Mouse (Mus musculus) cerebellum, adult 11 months (tissue): ENCODE measurements at regions not wholly inside any gene's neighbourhood (a gene's known extent, or its start where the extent isn't known, plus 50 kb on each side); places are given as distances from the start of the nearest gene placed in this dataset.

Experiments used
- DNase-seq: peaks from one replicate; pipeline ENCODE4 v3.0.0; 2022

- DNase-seq, result no peak
These were observed 56.8 kb downstream of the Fam110c start for GRCm38 (mm10) chr12:31130434-31130833.

GRCm38 (mm10) chr12:31134465-31134992, 60.9 kb downstream of the Fam110c start:
- DNase-seq, result no peak

- DNase-seq, result no peak
These were observed 62.7 kb downstream of the Fam110c start for GRCm38 (mm10) chr12:31136364-31136763.

GRCm38 (mm10) chr12:31136911-31137310, 63.2 kb downstream of the Fam110c start:
- no peak for DNase-seq

- DNase-seq, result no peak
These were observed 63.8 kb downstream of the Fam110c start for GRCm38 (mm10) chr12:31137431-31137830.

GRCm38 (mm10) chr12:31139853-31140252, 66.2 kb downstream of the Fam110c start:
- DNase-seq, result no peak

GRCm38 (mm10) chr12:31143266-31143665, 69.6 kb downstream of the Fam110c start:
- DNase-seq, result no peak

GRCm38 (mm10) chr12:31145032-31145781, 71.5 kb downstream of the Fam110c start:
- no peak for DNase-seq

GRCm38 (mm10) chr12:31148417-31149356, 75.0 kb downstream of the Fam110c start:
- no peak for DNase-seq

- DNase-seq, result no peak
These were observed 80.1 kb downstream of the Fam110c start for GRCm38 (mm10) chr12:31153720-31154119.

- DNase-seq, result no peak
These were observed 80.9 kb downstream of the Fam110c start for GRCm38 (mm10) chr12:31154608-31155011.

- DNase-seq, result no peak
These were observed 82.6 kb downstream of the Fam110c start for GRCm38 (mm10) chr12:31156154-31156720.

- no peak for DNase-seq
These were observed 83.1 kb upstream of the Gm6993 start for GRCm38 (mm10) chr12:31157453-31157852.

- DNase-seq, result no peak
These were observed 82.7 kb upstream of the Gm6993 start for GRCm38 (mm10) chr12:31157890-31158289.

GRCm38 (mm10) chr12:31158885-31159284, 81.7 kb upstream of the Gm6993 start:
- no peak for DNase-seq

GRCm38 (mm10) chr12:31159378-31159777, 81.2 kb upstream of the Gm6993 start:
- no peak for DNase-seq

- peak; percentile 3 for DNase-seq
These were observed 72.2 kb upstream of the Gm6993 start for GRCm38 (mm10) chr12:31168221-31168890.

GRCm38 (mm10) chr12:31170111-31170510, 70.5 kb upstream of the Gm6993 start:
- DNase-seq, result no peak

GRCm38 (mm10) chr12:31170546-31171160, 69.9 kb upstream of the Gm6993 start:
- DNase-seq, result no peak

- DNase-seq, result no peak
These were observed 68.6 kb upstream of the Gm6993 start for GRCm38 (mm10) chr12:31171992-31172391.

GRCm38 (mm10) chr12:31172451-31173318, 67.9 kb upstream of the Gm6993 start:
- DNase-seq, result no peak
